Mouse (Mus musculus) heart, embryonic 16.5 days (tissue): Measurements from ENCODE around the gene Stac. TPM values are rescaled to one million over a fixed set of nuclear protein-coding genes. Genes with fewer than 3 reads are reported as not detected.
A peak's percentile ranks its signal among the peaks of the same experiment; 100 is the strongest.

Experiments
- ATAC-seq: fragments of 200-750 bp; cut with Nextera tagmentation; replicated peaks from 2 replicates; pipeline ENCODE4 v1.8.0; 2017; ENCODE audit warnings: moderate number of reproducible peaks; ENCODE audit not compliant: insufficient read depth, low FRiP score; ENCODE audit errors: extremely low read depth
- H3K27ac ChIP-seq: fragments of 300-500 bp; sonication (generic); 2 replicates; pipeline ENCODE4 v1.5.1; 2014; ENCODE audit warnings: mild to moderate bottlenecking, low read length, control low read depth, moderate library complexity
- H3K27me3 ChIP-seq: fragments of 300-500 bp; sonication (generic); 2 replicates; pipeline ENCODE4 v1.6.1; 2014; ENCODE audit warnings: low read length, mixed read lengths; ENCODE audit not compliant: control insufficient read depth, insufficient read depth
- H3K36me3 ChIP-seq: fragments of 300-500 bp; sonication (generic); 2 replicates; pipeline ENCODE4 v1.6.1; 2014; ENCODE audit not compliant: control insufficient read depth, insufficient read depth
- H3K4me1 ChIP-seq: fragments of 300-500 bp; sonication (generic); 2 replicates; pipeline ENCODE4 v1.6.1; 2014; ENCODE audit warnings: low read length, mixed read lengths; ENCODE audit not compliant: control insufficient read depth, insufficient read depth
- H3K4me2 ChIP-seq: fragments of 300-500 bp; sonication (generic); 2 replicates; pipeline ENCODE4 v1.6.1; 2014; ENCODE audit warnings: low read depth, mild to moderate bottlenecking, control low read depth, low read length
- H3K4me3 ChIP-seq: fragments of 300-500 bp; sonication (generic); 2 replicates; pipeline ENCODE4 v1.5.1; 2014; ENCODE audit warnings: mild to moderate bottlenecking, control low read depth, low read length
- H3K9ac ChIP-seq: fragments of 300-500 bp; sonication (generic); 2 replicates; pipeline ENCODE4 v1.6.1; 2014; ENCODE audit warnings: low read length, control low read depth
- H3K9me3 ChIP-seq: fragments of 300-500 bp; sonication (generic); replicated peaks from 2 replicates; pipeline ENCODE4 v1.6.1; 2016; ENCODE audit warnings: low read length; ENCODE audit not compliant: control insufficient read depth
- WGBS: fragments of 180-500 bp; shearing (Covaris S2); extraction: QIAGEN DNeasy Blood & Tissue Kit; methylation state at CpG from one replicate; pipeline ENCODE4 v1.1.7; 2014; 5-methylcytosine and 5-hydroxymethylcytosine counted together
- polyA plus RNA-seq: library from polyadenylated mRNA; unstranded; fragments of >200 nt; fragmentation: Nextera tagmentation; extraction: Ambion mirVana; gene quantifications from 2 replicates; pipeline ENCODE4 v1.2.1, GENCODE M21; 2015

Stac gene
- polyA plus RNA-seq, 1 experiment from 2014 or later, result 0.85 TPM

- no peaks in the 10 kb centered on the region for H3K36me3 ChIP-seq
- H3K9ac ChIP-seq, result no peak overlapping the region
- no peak overlapping the region for H3K4me2 ChIP-seq
- WGBS, result 41% methylated on average over 5 of the region's 5 CpGs
- ATAC-seq, result no peak
- H3K9me3 ChIP-seq, result no peaks in the 10 kb centered on the region
- H3K27ac ChIP-seq, result no peak overlapping the region
- H3K4me3 ChIP-seq, result no peak overlapping the region
- no peaks in the 10 kb centered on the region for H3K27me3 ChIP-seq
- H3K4me1 ChIP-seq, result peaks cover 7% of the 10 kb centered on the region
Observed at GRCm38 (mm10) chr9:111573836-111574235, 116.3 kb downstream of the Stac start.

- no peak for ATAC-seq
Observed at GRCm38 (mm10) chr9:111571619-111572018, 118.5 kb downstream of the Stac start.

GRCm38 (mm10) chr9:111564176-111564575, 126.0 kb downstream of the Stac start:
- H3K27ac ChIP-seq, result no peak overlapping the region
- no peak for ATAC-seq
- H3K4me2 ChIP-seq, result no peak overlapping the region
- H3K4me1 ChIP-seq, result peaks cover 3% of the 10 kb centered on the region; the same call in 1 of the 2 replicates
- no peaks in the 10 kb centered on the region for H3K36me3 ChIP-seq
- no peaks in the 10 kb centered on the region for H3K9me3 ChIP-seq
- 91% methylated on average over 6 of the region's 6 CpGs for WGBS
- H3K4me3 ChIP-seq, result no peak overlapping the region
- H3K27me3 ChIP-seq, result no peaks in the 10 kb centered on the region
- no peak overlapping the region for H3K9ac ChIP-seq

More at GRCm38 (mm10) chr9:111571619-111572018, 118.5 kb downstream of the Stac start:
- Histone ChIP-seq H3K4me3 (no peak overlapping the region), H3K4me1 (peaks cover 7% of the 10 kb centered on the region), H3K27me3 (no peaks in the 10 kb centered on the region), H3K4me2 (no peak overlapping the region), H3K36me3 (no peaks in the 10 kb centered on the region), H3K9me3 (no peaks in the 10 kb centered on the region), H3K27ac (no peak overlapping the region), H3K9ac (no peak overlapping the region)
- WGBS, result 69% methylated on average over 5 of the region's 5 CpGs

- Histone ChIP-seq H3K27ac (peak overlapping the region; percentile 12; the same call in 1 of the 2 replicates), H3K36me3 (no peaks in the 10 kb centered on the region), H3K9ac (no peak overlapping the region), H3K4me2 (peak overlapping the region; percentile 28; the same call in 1 of the 2 replicates), H3K9me3 (no peaks in the 10 kb centered on the region), H3K4me3 (no peak overlapping the region), H3K27me3 (no peaks in the 10 kb centered on the region), H3K4me1 (peaks cover 3% of the 10 kb centered on the region; the same call in 1 of the 2 replicates)
- ATAC-seq, result no peak
- 63% methylated on average over 7 of the region's 7 CpGs for WGBS
Observed at GRCm38 (mm10) chr9:111563226-111563625, 126.9 kb downstream of the Stac start.

GRCm38 (mm10) chr9:111562217-111562988, 127.7 kb downstream of the Stac start:
- no peak overlapping the region for H3K9ac ChIP-seq
- H3K4me1 ChIP-seq, result peaks cover 3% of the 10 kb centered on the region; the same call in 1 of the 2 replicates
- ATAC-seq, result peak; percentile 60; the same call in 1 of the 2 replicates
- WGBS, result 45% methylated on average over 19 of the region's 19 CpGs
- no peaks in the 10 kb centered on the region for H3K27me3 ChIP-seq
- H3K36me3 ChIP-seq, result no peaks in the 10 kb centered on the region
- no peak overlapping the region for H3K4me3 ChIP-seq
- H3K4me2 ChIP-seq, result peak overlapping the region; percentile 28; the same call in 1 of the 2 replicates
- H3K9me3 ChIP-seq, result no peaks in the 10 kb centered on the region
- H3K27ac ChIP-seq, result peak overlapping the region; percentile 12; the same call in 1 of the 2 replicates

- H3K4me2 ChIP-seq, result no peak overlapping the region
- H3K4me1 ChIP-seq, result no peaks in the 10 kb centered on the region
- no peak overlapping the region for H3K27ac ChIP-seq
- H3K9ac ChIP-seq, result no peak overlapping the region
- WGBS, result 51% methylated on average over 3 of the region's 3 CpGs
- no peaks in the 10 kb centered on the region for H3K36me3 ChIP-seq
- H3K9me3 ChIP-seq, result no peaks in the 10 kb centered on the region
- no peak overlapping the region for H3K4me3 ChIP-seq
- no peaks in the 10 kb centered on the region for H3K27me3 ChIP-seq
- ATAC-seq, result no peak
Observed at GRCm38 (mm10) chr9:111556699-111557098, 133.4 kb downstream of the Stac start.

DNA sequence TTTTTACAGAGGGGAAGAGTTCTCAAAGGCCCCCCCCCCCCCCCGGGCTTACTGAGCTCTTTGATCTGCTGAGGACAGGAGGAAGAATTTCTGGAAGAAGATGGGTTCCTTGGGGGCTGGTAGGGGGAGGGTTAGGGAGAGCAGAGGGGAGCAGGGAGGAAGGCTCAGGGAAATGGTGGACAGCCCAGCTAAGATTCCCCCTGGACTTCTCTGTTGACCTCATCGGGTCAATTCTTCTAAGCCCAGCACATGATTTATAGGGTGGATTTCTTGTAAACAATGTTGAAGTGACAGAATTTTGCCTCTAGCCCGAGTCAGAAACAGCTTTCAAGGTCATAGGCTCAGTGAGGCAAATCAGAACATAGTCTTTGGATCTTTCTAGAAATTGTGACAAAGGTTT, 137.3 kb downstream of the Stac start:
- H3K9me3 ChIP-seq, result no peaks in the 10 kb centered on the region
- H3K36me3 ChIP-seq, result no peaks in the 10 kb centered on the region
- H3K27me3 ChIP-seq, result no peaks in the 10 kb centered on the region
- ATAC-seq, result no peak
- no peak overlapping the region for H3K27ac ChIP-seq
- no peak overlapping the region for H3K4me2 ChIP-seq
- no peaks in the 10 kb centered on the region for H3K4me1 ChIP-seq
- H3K9ac ChIP-seq, result no peak overlapping the region
- H3K4me3 ChIP-seq, result no peak overlapping the region
- 53% methylated on average over 3 of the region's 3 CpGs for WGBS

GRCm38 (mm10) chr9:111551461-111552190, 138.5 kb downstream of the Stac start:
- H3K36me3 ChIP-seq, result no peaks in the 10 kb centered on the region
- ATAC-seq, result no peak
- H3K4me2 ChIP-seq, result no peak overlapping the region
- 65% methylated on average over 15 of the region's 15 CpGs for WGBS
- H3K9me3 ChIP-seq, result no peaks in the 10 kb centered on the region
- H3K27ac ChIP-seq, result no peak overlapping the region
- H3K9ac ChIP-seq, result no peak overlapping the region
- H3K4me3 ChIP-seq, result no peak overlapping the region
- no peaks in the 10 kb centered on the region for H3K27me3 ChIP-seq
- H3K4me1 ChIP-seq, result no peaks in the 10 kb centered on the region

GRCm38 (mm10) chr9:111550963-111551321, 139.2 kb downstream of the Stac start:
- Histone ChIP-seq H3K27ac (no peak overlapping the region), H3K4me3 (no peak overlapping the region), H3K27me3 (no peaks in the 10 kb centered on the region), H3K4me1 (no peaks in the 10 kb centered on the region), H3K9me3 (no peaks in the 10 kb centered on the region), H3K4me2 (no peak overlapping the region), H3K9ac (no peak overlapping the region), H3K36me3 (no peaks in the 10 kb centered on the region)
- WGBS, result 77% methylated on average over 8 of the region's 8 CpGs
- no peak for ATAC-seq
